Mouse (Mus musculus): Measurements from ENCODE around the gene Arhgap27. TPM values are rescaled to one million over a fixed set of nuclear protein-coding genes. Genes with fewer than 3 reads are reported as not detected.
"Not testable (repeated sequence)": the region's sequence is repeated elsewhere in the genome, so short reads cannot be mapped to it uniquely, and the experiment has no call there.

Arhgap27 gene
- polyA plus RNA-seq, 1 experiment = 47.3 TPM

DNA sequence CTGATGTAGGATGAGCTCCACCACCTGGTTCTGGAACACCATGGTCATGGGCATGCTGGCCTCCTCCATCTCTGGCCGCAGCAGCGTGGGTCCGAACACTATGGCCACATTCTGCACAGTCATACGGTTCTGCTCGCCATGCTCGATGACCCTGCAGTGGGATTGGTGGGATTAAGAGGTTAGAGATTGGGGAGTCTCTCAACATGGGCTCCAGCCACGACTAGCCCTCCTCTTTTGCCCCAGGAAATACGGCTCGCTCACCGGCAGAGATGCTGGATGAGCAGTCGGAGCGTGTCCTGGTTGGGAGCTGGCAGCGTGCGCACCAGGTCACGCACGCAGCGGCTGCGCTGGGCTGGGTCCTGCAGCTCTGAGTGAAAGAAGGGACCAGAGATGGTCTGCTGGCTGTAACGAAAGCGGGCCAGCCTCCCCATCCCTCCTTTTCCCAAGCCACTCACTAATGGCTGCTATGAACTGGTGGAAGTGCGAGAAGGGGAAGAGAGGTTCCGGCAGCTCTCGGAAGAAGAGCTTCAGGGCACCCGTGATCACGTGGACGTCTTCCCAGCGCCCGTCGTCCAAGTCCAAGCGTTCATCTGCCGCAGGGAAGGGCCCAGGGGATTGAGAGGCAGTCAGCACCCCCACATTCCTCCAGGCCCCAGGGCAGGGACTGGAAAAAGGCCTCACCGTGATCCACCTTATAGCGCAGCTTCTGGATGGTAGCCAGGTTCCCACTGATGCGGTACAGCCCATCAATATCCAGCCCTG, 30.4 kb downstream of the Arhgap27 start:
- H3K4me1 ChIP-seq (ENCODE audit: control insufficient read depth, insufficient read depth, low read length) = no peaks in the 10 kb centered on the region
- WGBS = 92% methylated on average over 34 of the region's 34 CpGs
- no peak overlapping the region for H3K4me3 ChIP-seq (replicated peaks; ENCODE audit: control insufficient read depth, low read depth, low read length)

DNA sequence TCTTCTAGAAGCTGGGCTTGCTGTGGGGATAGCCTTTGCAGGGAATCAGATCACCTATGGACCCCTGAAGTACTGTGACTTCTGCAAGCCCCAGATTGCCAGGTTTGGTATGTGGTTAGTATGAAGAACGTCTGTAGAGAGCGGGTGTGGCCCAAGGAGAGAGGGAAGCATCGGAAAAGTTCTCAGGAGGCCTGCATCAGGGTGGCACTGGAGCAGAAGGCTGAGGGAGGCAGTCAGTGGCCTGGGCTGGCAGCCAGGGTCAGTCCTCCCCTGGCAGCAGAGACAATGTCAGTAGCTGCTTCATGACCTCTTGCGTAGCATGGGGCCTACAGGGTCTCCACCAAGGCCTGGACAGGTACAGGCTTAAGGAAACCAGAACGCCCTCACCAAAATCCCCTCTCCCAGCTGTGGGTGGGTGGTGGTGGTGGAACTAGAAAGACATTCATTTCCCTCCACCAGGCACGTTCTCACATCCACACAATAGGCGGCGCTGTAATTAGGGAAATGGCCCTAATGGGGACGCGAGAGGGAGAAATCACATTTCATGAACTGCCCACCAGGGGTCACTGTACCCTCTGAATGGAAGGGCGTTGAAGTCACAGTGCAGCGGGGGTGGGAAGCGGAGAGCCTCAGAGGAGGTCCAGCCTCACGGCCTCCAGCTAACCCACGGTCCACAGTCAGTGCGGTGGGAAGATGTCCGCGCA, 31.2 kb downstream of the Arhgap27 start:
- no peak for TF ChIP-seq POLR2A (IDR thresholded peaks at IDR 0.05; ENCODE audit: borderline replicate concordance, control insufficient read depth, low read depth, low read length)
- TF ChIP-seq CTCF (IDR thresholded peaks at IDR 0.05; ENCODE audit: control insufficient read depth, insufficient read depth, low read length) = peak; percentile 83
- Histone ChIP-seq H3K4me1 (ENCODE audit: control insufficient read depth, insufficient read depth, low read length) (no peaks in the 10 kb centered on the region), H3K4me3 (replicated peaks; ENCODE audit: control insufficient read depth, low read depth, low read length) (no peak overlapping the region), H3K27ac (ENCODE audit: control insufficient read depth, insufficient read depth, low read depth, low read length, poor library complexity) (no peak overlapping the region)
- WGBS = 61% methylated on average over 18 of the region's 18 CpGs

More for the DNA sequence above, 30.4 kb downstream of the Arhgap27 start:
- no peak for TF ChIP-seq POLR2A (IDR thresholded peaks at IDR 0.05; ENCODE audit: borderline replicate concordance, control insufficient read depth, low read depth, low read length)
- no peak for TF ChIP-seq CTCF (IDR thresholded peaks at IDR 0.05; ENCODE audit: control insufficient read depth, insufficient read depth, low read length)
- H3K27ac ChIP-seq (ENCODE audit: control insufficient read depth, insufficient read depth, low read depth, low read length, poor library complexity) = no peak overlapping the region

DNA sequence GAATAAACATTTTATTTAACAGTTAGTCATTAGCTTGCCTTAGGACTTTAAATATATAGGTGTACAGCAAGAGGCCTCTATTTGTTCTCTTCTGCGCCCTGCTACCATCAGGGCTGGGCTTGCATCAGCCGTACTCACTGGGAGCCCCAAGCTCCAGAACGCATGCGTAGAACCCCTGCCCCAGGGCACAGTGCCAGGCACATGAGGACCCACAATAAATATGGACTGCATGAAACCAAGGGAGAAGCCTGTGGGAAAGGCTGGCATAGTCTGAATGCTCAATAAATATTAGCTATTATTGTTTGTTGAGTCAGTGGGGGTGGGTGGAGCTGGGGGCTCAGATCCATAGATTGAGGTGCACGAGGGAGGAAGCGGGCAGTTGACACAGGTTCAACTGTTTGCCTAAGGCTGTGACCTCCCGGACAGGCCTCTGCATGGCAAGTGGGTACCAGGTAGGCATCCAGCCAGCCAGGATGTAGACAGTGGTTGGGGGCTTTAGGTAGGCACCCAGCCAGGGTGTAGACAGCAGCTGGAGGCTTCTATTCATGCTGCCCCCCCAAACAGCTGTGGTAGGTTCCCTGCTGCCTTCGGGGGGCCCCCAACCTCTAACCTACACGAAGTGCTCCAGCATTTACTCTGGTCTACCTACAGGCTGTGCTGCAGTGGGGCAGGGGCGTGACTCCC, 31.8 kb downstream of the Arhgap27 start:
- WGBS = 83% methylated on average over 10 of the region's 10 CpGs
- H3K27ac ChIP-seq (ENCODE audit: control insufficient read depth, insufficient read depth, low read depth, low read length, poor library complexity) = no peak overlapping the region
- H3K4me3 ChIP-seq (replicated peaks; ENCODE audit: control insufficient read depth, low read depth, low read length) = no peak overlapping the region
- no peak for TF ChIP-seq POLR2A (IDR thresholded peaks at IDR 0.05; ENCODE audit: borderline replicate concordance, control insufficient read depth, low read depth, low read length)
- TF ChIP-seq CTCF (IDR thresholded peaks at IDR 0.05; ENCODE audit: control insufficient read depth, insufficient read depth, low read length) = no peak
- no peaks in the 10 kb centered on the region for H3K4me1 ChIP-seq (ENCODE audit: control insufficient read depth, insufficient read depth, low read length)

DNA sequence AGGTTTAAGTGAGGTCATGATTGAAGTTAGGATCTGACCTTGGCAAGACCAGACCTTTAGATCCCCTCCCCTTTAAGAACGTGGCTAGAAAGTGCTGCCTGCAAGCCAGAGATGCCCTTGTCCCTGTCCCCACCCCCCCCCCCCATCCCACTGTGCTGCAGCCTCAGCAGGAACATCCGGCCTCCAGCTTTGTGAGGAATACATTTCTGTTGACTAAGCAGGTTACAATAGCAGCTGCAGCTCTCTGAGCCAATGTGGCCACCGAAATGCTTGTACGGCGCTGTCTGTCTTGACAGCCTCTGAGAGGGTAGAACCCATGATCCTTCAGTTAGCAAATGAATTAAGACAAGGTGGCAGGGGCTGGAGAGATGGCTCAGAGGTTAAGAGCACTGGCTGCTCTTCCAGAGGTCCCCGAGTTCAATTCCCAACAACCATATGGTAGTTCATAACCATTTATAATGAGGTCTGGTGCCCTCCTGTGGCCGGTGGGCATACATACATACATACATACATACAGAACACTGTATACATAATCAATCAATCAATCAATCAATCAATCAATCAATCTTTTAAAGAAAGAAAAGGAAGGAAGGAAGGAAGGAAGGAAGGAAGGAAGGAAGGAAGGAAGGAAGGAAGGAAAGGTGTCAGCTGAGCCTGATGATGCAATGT, 32.7 kb downstream of the Arhgap27 start:
- Histone ChIP-seq H3K4me3 (replicated peaks; ENCODE audit: control insufficient read depth, low read depth, low read length) (no peak overlapping the region), H3K4me1 (ENCODE audit: control insufficient read depth, insufficient read depth, low read length) (no peaks in the 10 kb centered on the region), H3K27ac (ENCODE audit: control insufficient read depth, insufficient read depth, low read depth, low read length, poor library complexity) (no peak overlapping the region)
- TF ChIP-seq POLR2A (IDR thresholded peaks at IDR 0.05; ENCODE audit: borderline replicate concordance, control insufficient read depth, low read depth, low read length) = no peak
- no peak for TF ChIP-seq CTCF (IDR thresholded peaks at IDR 0.05; ENCODE audit: control insufficient read depth, insufficient read depth, low read length)
- 86% methylated on average over 7 of the region's 7 CpGs for WGBS

DNA sequence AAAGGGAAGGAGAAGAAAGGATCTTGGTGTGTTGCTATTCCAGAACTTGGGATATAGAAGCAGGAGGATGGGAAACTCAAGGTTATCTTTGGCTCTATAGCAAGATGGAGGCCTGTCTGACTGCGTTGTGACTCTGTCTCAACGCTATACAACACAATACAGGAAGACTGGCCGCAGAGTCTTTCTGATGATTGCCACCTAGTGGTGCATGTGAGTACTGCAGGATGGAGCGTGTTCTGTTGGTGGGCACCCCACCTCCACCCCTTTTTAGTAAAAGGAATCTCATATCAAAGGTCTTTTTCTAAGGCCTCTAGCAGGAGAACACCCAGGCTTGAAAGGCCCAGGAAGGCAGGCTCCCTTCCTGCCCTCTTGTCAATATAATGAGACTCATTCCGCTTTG, 36.5 kb downstream of the Arhgap27 start:
- H3K4me1 ChIP-seq (ENCODE audit: control insufficient read depth, insufficient read depth, low read length) = no peaks in the 10 kb centered on the region
- TF ChIP-seq POLR2A (IDR thresholded peaks at IDR 0.05; ENCODE audit: borderline replicate concordance, control insufficient read depth, low read depth, low read length) = no peak
- peak; percentile 79 for TF ChIP-seq CTCF (IDR thresholded peaks at IDR 0.05; ENCODE audit: control insufficient read depth, insufficient read depth, low read length)
- no peak overlapping the region for H3K27ac ChIP-seq (ENCODE audit: control insufficient read depth, insufficient read depth, low read depth, low read length, poor library complexity)
- no peak overlapping the region for H3K4me3 ChIP-seq (replicated peaks; ENCODE audit: control insufficient read depth, low read depth, low read length)
- 16% methylated on average over 5 of the region's 5 CpGs for WGBS

DNA sequence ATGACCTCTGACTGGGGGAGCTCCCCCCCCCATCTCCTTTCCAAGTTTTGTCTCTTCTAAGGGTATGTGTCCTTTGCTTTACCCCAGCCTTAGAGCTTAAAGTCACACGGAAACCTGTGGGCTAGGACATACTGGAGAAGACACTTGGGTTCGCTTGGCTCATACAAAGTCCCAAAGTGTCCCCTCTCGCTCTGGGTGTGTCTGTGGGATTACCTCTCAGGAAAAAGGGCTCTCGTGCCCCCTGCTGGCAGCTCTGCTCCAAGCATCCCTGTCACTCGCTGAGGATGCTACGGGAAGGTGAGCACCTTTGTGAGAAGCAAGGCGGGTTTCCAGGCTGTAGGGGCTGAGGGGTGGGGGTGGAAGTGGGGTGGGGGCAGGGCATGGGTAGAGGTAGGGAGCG, 38.3 kb downstream of the Arhgap27 start:
- no peak overlapping the region for H3K27ac ChIP-seq (ENCODE audit: control insufficient read depth, insufficient read depth, low read depth, low read length, poor library complexity)
- WGBS = 8% methylated on average over 8 of the region's 8 CpGs
- TF ChIP-seq POLR2A (IDR thresholded peaks at IDR 0.05; ENCODE audit: borderline replicate concordance, control insufficient read depth, low read depth, low read length) (no peak), CTCF (IDR thresholded peaks at IDR 0.05; ENCODE audit: control insufficient read depth, insufficient read depth, low read length) (peak; percentile 84)
- H3K4me1 ChIP-seq (ENCODE audit: control insufficient read depth, insufficient read depth, low read length) = no peaks in the 10 kb centered on the region
- H3K4me3 ChIP-seq (replicated peaks; ENCODE audit: control insufficient read depth, low read depth, low read length) = no peak overlapping the region

DNA sequence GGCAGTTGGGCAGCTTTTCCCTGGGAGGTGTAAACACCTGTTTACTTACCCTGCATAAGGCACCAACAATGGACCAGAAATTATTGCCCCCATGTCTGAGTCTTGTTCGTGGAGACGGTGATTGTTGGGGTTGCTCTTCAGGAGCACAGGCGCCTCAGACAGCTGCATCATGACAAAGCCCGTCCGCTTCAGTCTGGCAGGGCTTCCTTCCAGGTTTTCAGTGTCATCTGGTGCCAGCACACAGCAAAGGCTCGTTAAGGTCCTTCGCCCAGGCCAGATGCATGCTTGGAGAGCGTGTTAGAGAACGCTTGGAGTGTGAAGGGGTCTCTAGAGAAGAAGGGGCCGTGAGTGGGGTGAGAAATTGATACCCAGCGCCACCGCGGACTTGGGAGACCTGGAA, 38.8 kb downstream of the Arhgap27 start:
- TF ChIP-seq POLR2A (IDR thresholded peaks at IDR 0.05; ENCODE audit: borderline replicate concordance, control insufficient read depth, low read depth, low read length) = no peak
- no peak for TF ChIP-seq CTCF (IDR thresholded peaks at IDR 0.05; ENCODE audit: control insufficient read depth, insufficient read depth, low read length)
- 69% methylated on average over 13 of the region's 13 CpGs for WGBS
- Histone ChIP-seq H3K27ac (ENCODE audit: control insufficient read depth, insufficient read depth, low read depth, low read length, poor library complexity) (no peak overlapping the region), H3K4me1 (ENCODE audit: control insufficient read depth, insufficient read depth, low read length) (no peaks in the 10 kb centered on the region), H3K4me3 (replicated peaks; ENCODE audit: control insufficient read depth, low read depth, low read length) (no peak overlapping the region)

DNA sequence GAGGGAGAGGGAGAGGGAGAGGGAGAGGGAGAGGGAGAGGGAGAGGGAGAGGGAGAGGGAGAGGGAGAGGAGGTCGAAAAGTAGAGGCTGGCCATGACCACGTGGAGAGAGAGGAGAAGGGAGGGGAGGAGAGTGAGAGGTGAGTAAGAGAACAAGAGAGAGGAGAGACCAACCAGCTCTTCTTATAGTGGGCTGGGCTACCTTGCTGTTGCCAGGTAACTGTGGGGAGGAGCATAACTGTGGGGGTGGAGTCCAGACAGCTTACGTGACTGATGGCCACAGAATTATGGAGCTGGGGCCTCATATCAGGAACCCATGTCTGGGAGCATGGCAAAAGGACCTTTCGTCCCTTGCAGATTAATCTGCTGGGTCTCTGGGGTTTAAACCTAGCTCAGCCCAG, 40.7 kb downstream of the Arhgap27 start:
- 41% methylated on average over 4 of the region's 4 CpGs for WGBS
- H3K4me3 ChIP-seq (replicated peaks; ENCODE audit: control insufficient read depth, low read depth, low read length); H3K4me1 ChIP-seq (ENCODE audit: control insufficient read depth, insufficient read depth, low read length); H3K27ac ChIP-seq (ENCODE audit: control insufficient read depth, insufficient read depth, low read depth, low read length, poor library complexity): not testable (repeated sequence)
